ENCODE assay signal across 15 mouse cellular contexts in genomic region chr6:99377131-99377530, GRCm38 (mm10).
DNase-seq lines count a peak whose midpoint lies in the region; ATAC-seq and TF ChIP-seq lines count a peak whose summit lies in the region.
"Had no signal": no experiment of that assay in that cellular context is flagged by ENCODE, and none has a peak within 500 bp of the region (broad histone marks: within the 10 kb centered on the region; RNA-seq: fewer than 3 reads in every experiment).

No protein-coding gene starts in this region.

- no peaks in the 10 kb centered on the region for H3K36me3 ChIP-seq in kidney, postnatal 0 days (ENCODE audit: insufficient read depth, low read length)
- no peaks in the 10 kb centered on the region for H3K36me3 ChIP-seq in kidney, adult 2 months (ENCODE audit: control insufficient read depth, insufficient read depth, low read length)
- H3K36me3 ChIP-seq: neural tube, embryonic 12.5 days had no signal

- WGBS in kidney, postnatal 0 days = 72% methylated on average over 2 of the region's 2 CpGs
- 85% methylated on average over 2 of the region's 2 CpGs for WGBS in kidney, adult 2 months

- no peak for ATAC-seq in kidney, postnatal 0 days (replicated peaks; ENCODE audit: low FRiP score, low read depth)
- ATAC-seq: Patski had no signal

- no peaks in the 10 kb centered on the region for H3K9me3 ChIP-seq in kidney, postnatal 0 days (replicated peaks; ENCODE audit: low read length)
- H3K9me3 ChIP-seq: neural tube, embryonic 12.5 days had no signal

- no peak overlapping the region for H3K4me3 ChIP-seq in gastrocnemius, adult 2 months
- H3K4me3 ChIP-seq in kidney, postnatal 0 days (replicated peaks; ENCODE audit: low read depth, low read length) = no peak overlapping the region
- no peak overlapping the region for H3K4me3 ChIP-seq in kidney, adult 2 months (ENCODE audit: insufficient read depth, low read depth, low read length)
- H3K4me3 ChIP-seq: neural tube, embryonic 12.5 days had no signal

- peak overlapping the region; percentile 67 for H3K27ac ChIP-seq in gastrocnemius, adult 2 months
- H3K27ac ChIP-seq in kidney, postnatal 0 days = peak overlapping the region; percentile 16; the same call in 1 of the 2 replicates
- H3K27ac ChIP-seq in kidney, adult 2 months (ENCODE audit: insufficient read depth, low read depth, low read length) = no peak overlapping the region
- H3K27ac ChIP-seq: neural tube, embryonic 12.5 days had no signal

- H3K9ac ChIP-seq in kidney, postnatal 0 days (ENCODE audit: low read depth, low read length) = no peak overlapping the region
- H3K9ac ChIP-seq: neural tube, embryonic 12.5 days had no signal

- DNase-seq in gastrocnemius, adult 2 months = no peak
- DNase-seq in gastrocnemius, adult 18-20 months (ENCODE audit: low spot score) = no peak
- no peak for DNase-seq in kidney, postnatal 0 days (ENCODE audit: low spot score)
- DNase-seq in kidney, adult 2 months = no peak
- peak; percentile 25 to 31 for DNase-seq in B cell, adult 2 months
- peak; percentile 36 to 53 for DNase-seq in cerebellum, postnatal 10 days
- DNase-seq in thymus, postnatal 36 days = no peak
- DNase-seq in layer of hippocampus, postnatal 36 days = no peak
- DNase-seq: adrenal gland, postnatal 14 days; kidney, adult 8-10 months; right cerebral cortex, adult 18-20 months; thymus, postnatal 25 days had no signal

- H3K4me1 ChIP-seq in kidney, postnatal 0 days (replicated peaks; ENCODE audit: insufficient read depth, low read length) = peaks cover 35% of the 10 kb centered on the region
- H3K4me1 ChIP-seq in kidney, adult 2 months (ENCODE audit: control insufficient read depth, insufficient read depth, low read length) = no peaks in the 10 kb centered on the region

- TF ChIP-seq POLR2A in kidney, adult 2 months (IDR thresholded peaks at IDR 0.05; ENCODE audit: low read depth, low read length) = no peak

- no peak overlapping the region for H3K4me2 ChIP-seq in kidney, postnatal 0 days (ENCODE audit: low read length)
- H3K4me2 ChIP-seq: liver, embryonic 11.5 days; neural tube, embryonic 12.5 days had no signal

- no peak for TF ChIP-seq CTCF in gastrocnemius, adult 2 months (IDR thresholded peaks at IDR 0.05)
- no peak for TF ChIP-seq CTCF in kidney, postnatal 0 days (IDR thresholded peaks at IDR 0.05; ENCODE audit: low read depth)
- no peak for TF ChIP-seq CTCF in kidney, adult 2 months (conservative IDR thresholded peaks at IDR 0.05; ENCODE audit: insufficient read depth, insufficient read length, low read depth, low read length)

- intact Hi-C loops in gastrocnemius, adult 2 months (cut with DNase I) = loop anchor here (5.0 kb wide), 1 partner anchor 45 kb away; no protein-coding TSS in a partner anchor

- no peaks in the 10 kb centered on the region for H3K27me3 ChIP-seq in kidney, postnatal 0 days (ENCODE audit: insufficient read depth, low read length)
- no peaks in the 10 kb centered on the region for H3K27me3 ChIP-seq in kidney, adult 2 months (replicated peaks; ENCODE audit: control insufficient read depth, insufficient read depth, low read length)
- H3K27me3 ChIP-seq: neural tube, embryonic 12.5 days; Patski had no signal

Comparison
In these comparisons a context has a peak if more than half of its experiments do, and no peak if none do; other contexts are left out.
1. DNase-seq: peak in B cell, adult 2 months (2 of 2) and cerebellum, postnatal 10 days (2 of 2); none in gastrocnemius, adult 2 months (single experiment), gastrocnemius, adult 18-20 months (single experiment), kidney, postnatal 0 days (single experiment), kidney, adult 2 months (single experiment), thymus, postnatal 36 days (0 of 2) and layer of hippocampus, postnatal 36 days (0 of 2).